Comparison of ENCODE assay signal across 12 mouse cellular contexts in genomic region chr5:146776988-146777639, GRCm38 (mm10). TPM values are rescaled to one million over a fixed set of nuclear protein-coding genes. Genes with fewer than 3 reads are reported as not detected.
A peak's percentile ranks its signal among the peaks of the same experiment; 100 is the strongest.
DNase-seq lines count a peak whose midpoint lies in the region; ATAC-seq and TF ChIP-seq lines count a peak whose summit lies in the region.
"Had no signal": no experiment of that assay in that cellular context is flagged by ENCODE, and none has a peak within 500 bp of the region (broad histone marks: within the 10 kb centered on the region; RNA-seq: fewer than 3 reads in every experiment).

No protein-coding gene starts in this region.

- H3K36me3 ChIP-seq in megakaryocyte, embryonic 14.5 days (replicated peaks; ENCODE audit: low read length) = peaks cover 30% of the 10 kb centered on the region
- H3K36me3 ChIP-seq in stomach, postnatal 0 days (ENCODE audit: control insufficient read depth, insufficient read depth, low read length) = no peaks in the 10 kb centered on the region
- H3K36me3 ChIP-seq: embryonic facial prominence, embryonic 15.5 days had no signal

- H3K4me1 ChIP-seq in megakaryocyte, embryonic 14.5 days = peaks cover 57% of the 10 kb centered on the region
- H3K4me1 ChIP-seq in stomach, postnatal 0 days (replicated peaks; ENCODE audit: control insufficient read depth, insufficient read depth) = no peaks in the 10 kb centered on the region; the same call in 1 of the 2 replicates

- H3K27ac ChIP-seq in stomach, postnatal 0 days (replicated peaks) = peak overlapping the region; percentile 18; the same call in 1 of the 2 replicates
- H3K27ac ChIP-seq: embryonic facial prominence, embryonic 15.5 days; limb, embryonic 13.5 days had no signal

- ATAC-seq in megakaryocyte, adult 5-6 weeks (ENCODE audit: poor library complexity, severe bottlenecking) = no peak
- no peak for ATAC-seq in stomach, postnatal 0 days (ENCODE audit: low FRiP score, low TSS enrichment)

- H3K4me3 ChIP-seq in megakaryocyte, embryonic 14.5 days (replicated peaks) = peak overlapping the region; percentile 73
- no peak overlapping the region for H3K4me3 ChIP-seq in stomach, postnatal 0 days (ENCODE audit: low read depth, low read length)
- H3K4me3 ChIP-seq: embryonic facial prominence, embryonic 15.5 days; limb, embryonic 13.5 days had no signal

- 53% methylated on average over 13 of the region's 13 CpGs for WGBS in stomach, postnatal 0 days

- no peak for TF ChIP-seq CTCF in stomach, postnatal 0 days (IDR thresholded peaks at IDR 0.05; ENCODE audit: low read depth)

- 0 out of 2 replicates have a peak, but pooled peaks cover 2% of the 10 kb centered on the region for H3K9me3 ChIP-seq in megakaryocyte, embryonic 14.5 days
- no peaks in the 10 kb centered on the region for H3K9me3 ChIP-seq in stomach, postnatal 0 days (ENCODE audit: control insufficient read depth, low read length)
- H3K9me3 ChIP-seq: embryonic facial prominence, embryonic 15.5 days; limb, embryonic 13.5 days had no signal

- no peak overlapping the region for H3K4me2 ChIP-seq in stomach, postnatal 0 days (replicated peaks; ENCODE audit: low read depth)
- H3K4me2 ChIP-seq: embryonic facial prominence, embryonic 15.5 days; limb, embryonic 13.5 days had no signal

- DNase-seq in adrenal gland, postnatal 25 days = peak; percentile 13
- no peak for DNase-seq in adrenal gland, postnatal 4 days (ENCODE audit: low spot score in 2 of 2)
- peak; percentile 85 to 92 for DNase-seq in cerebellum, postnatal 25 days
- peak; percentile 40 for DNase-seq in stomach, postnatal 0 days (ENCODE audit: low spot score)
- no peak for DNase-seq in urinary bladder, postnatal 4 days (ENCODE audit: low spot score in 2 of 2)
- DNase-seq in MN1 (ENCODE audit: low spot score) = no peak
- DNase-seq: heart, postnatal 36 days; lung, postnatal 10 days had no signal

- H3K27me3 ChIP-seq in megakaryocyte, embryonic 14.5 days (replicated peaks) = no peaks in the 10 kb centered on the region
- no peaks in the 10 kb centered on the region for H3K27me3 ChIP-seq in stomach, postnatal 0 days (ENCODE audit: control insufficient read depth, insufficient read depth, low read length)
- H3K27me3 ChIP-seq: embryonic facial prominence, embryonic 15.5 days; limb, embryonic 13.5 days had no signal

- no peak for TF ChIP-seq EP300 in stomach, postnatal 0 days (optimal IDR thresholded peaks at IDR 0.05)

- no peak overlapping the region for H3K9ac ChIP-seq in stomach, postnatal 0 days (ENCODE audit: low read length)
- H3K9ac ChIP-seq: embryonic facial prominence, embryonic 15.5 days; limb, embryonic 13.5 days had no signal

RNA-seq across cellular contexts. Expression of gene Usp12, which starts 17.7 kb away (rescaled TPM):
- total RNA-seq in adrenal gland, postnatal 25 days (2021) = 29.6 and 33.4 TPM in 2 replicates
- total RNA-seq in adrenal gland, postnatal 4 days (2021) = 10 to 100 TPM; 35.8 to 36.3 TPM
- 0.63 and 3.6 TPM in 2 replicates for polyA plus RNA-seq in megakaryocyte, embryonic 14.5 days (2012; ENCODE audit: insufficient read depth, low replicate concordance)
- total RNA-seq in megakaryocyte, adult 5-6 weeks (2015) = 36.8 and 41.3 TPM in 2 replicates
- total RNA-seq in megakaryocyte, adult 5-6 weeks (2017) = 50.9 and 55.8 TPM in 2 replicates
- polyA plus RNA-seq in stomach, postnatal 0 days (2015; fragmentation: Nextera tagmentation; extraction: Ambion mirVana) = 10.4 and 10.5 TPM in 2 replicates

RNA-seq across cellular contexts. Expression of gene Rpl21, which starts 55.6 kb away (rescaled TPM):
- total RNA-seq in adrenal gland, postnatal 25 days (2021) = 282 and 375 TPM in 2 replicates
- total RNA-seq in adrenal gland, postnatal 4 days (2021) = 100 to 1,000 TPM; 378 to 411 TPM
- 15.4 and 53.6 TPM in 2 replicates for polyA plus RNA-seq in megakaryocyte, embryonic 14.5 days (2012; ENCODE audit: insufficient read depth, low replicate concordance)
- total RNA-seq in megakaryocyte, adult 5-6 weeks (2015) = 1,886 and 1,948 TPM in 2 replicates
- total RNA-seq in megakaryocyte, adult 5-6 weeks (2017) = 1,623 and 1,719 TPM in 2 replicates
- 515 and 522 TPM in 2 replicates for polyA plus RNA-seq in stomach, postnatal 0 days (2015; fragmentation: Nextera tagmentation; extraction: Ambion mirVana)

Comparison
In these comparisons a context has a peak if more than half of its experiments do, and no peak if none do; other contexts are left out.
1. DNase-seq: peak in adrenal gland, postnatal 25 days (single experiment), cerebellum, postnatal 25 days (2 of 2) and stomach, postnatal 0 days (single experiment); none in adrenal gland, postnatal 4 days (0 of 2), urinary bladder, postnatal 4 days (0 of 2) and MN1 (single experiment).